Mouse (Mus musculus) heart, embryonic 13.5 days (tissue): Measurements from ENCODE around the gene Dhcr24. TPM values are rescaled to one million over a fixed set of nuclear protein-coding genes. Genes with fewer than 3 reads are reported as not detected.

Experiments used
- ATAC-seq: fragments of 200-750 bp; cut with Nextera tagmentation; 2 replicates; pipeline ENCODE4 v1.8.0; 2017; ENCODE audit warnings: moderate TSS enrichment; ENCODE audit not compliant: insufficient number of reproducible peaks, low FRiP score, low TSS enrichment; ENCODE audit errors: extremely low read depth
- H3K27ac ChIP-seq: fragments of 300-500 bp; sonication (generic); replicated peaks from 2 replicates; pipeline ENCODE4 v1.5.1; 2015; ENCODE audit warnings: moderate library complexity, mild to moderate bottlenecking, inconsistent platforms
- H3K27me3 ChIP-seq: fragments of 300-500 bp; sonication (generic); replicated peaks from 2 replicates; pipeline ENCODE4 v1.6.1; 2015; ENCODE audit warnings: mild to moderate bottlenecking, inconsistent platforms
- H3K36me3 ChIP-seq: fragments of 300-500 bp; sonication (generic); 2 replicates; pipeline ENCODE4 v1.6.1; 2015; ENCODE audit warnings: mild to moderate bottlenecking, inconsistent platforms
- H3K4me1 ChIP-seq: fragments of 300-500 bp; sonication (generic); 2 replicates; pipeline ENCODE4 v1.6.1; 2015; ENCODE audit warnings: inconsistent platforms
- H3K4me2 ChIP-seq: fragments of 300-500 bp; sonication (generic); 2 replicates; pipeline ENCODE4 v1.6.1; 2015; ENCODE audit warnings: inconsistent platforms, mild to moderate bottlenecking, moderate library complexity
- H3K4me3 ChIP-seq: fragments of 300-500 bp; sonication (generic); 2 replicates; pipeline ENCODE4 v1.5.1; 2015; ENCODE audit warnings: moderate library complexity, mild to moderate bottlenecking, inconsistent platforms
- H3K9ac ChIP-seq: fragments of 300-500 bp; sonication (generic); 2 replicates; pipeline ENCODE4 v1.6.1; 2015; ENCODE audit warnings: inconsistent platforms, mild to moderate bottlenecking, moderate library complexity
- H3K9me3 ChIP-seq: fragments of 300-500 bp; sonication (generic); 2 replicates; pipeline ENCODE4 v1.6.1; 2016; ENCODE audit warnings: inconsistent platforms
- WGBS: fragments of 180-500 bp; shearing (Covaris S2); methylation state at CpG from one replicate; pipeline ENCODE4 v1.1.7; 2015; ENCODE audit warnings: mixed read lengths; 5-methylcytosine and 5-hydroxymethylcytosine counted together
- polyA plus RNA-seq: library from polyadenylated mRNA; unstranded; fragments of >200 nt; fragmentation: Nextera tagmentation; extraction: Ambion mirVana; gene quantifications from 2 replicates; pipeline ENCODE4 v1.2.1, GENCODE M21; 2015

The Dhcr24 gene
- polyA plus RNA-seq, 1 experiment from 2014 or later: 3.5 TPM

GRCm38 (mm10) chr4:106562006-106562405 lies 1.2 kb downstream of the Dhcr24 start:
- H3K27me3 ChIP-seq: no peaks in the 10 kb centered on the region
- H3K9me3 ChIP-seq: no peaks in the 10 kb centered on the region
- H3K4me1 ChIP-seq: peaks cover 31% of the 10 kb centered on the region
- H3K4me2 ChIP-seq: peak overlapping the region; percentile 97
- no peak for ATAC-seq
- peak overlapping the region; percentile 87 for H3K4me3 ChIP-seq
- H3K9ac ChIP-seq: peak overlapping the region; percentile 88
- H3K36me3 ChIP-seq: peaks cover 29% of the 10 kb centered on the region
- H3K27ac ChIP-seq: no peak overlapping the region
- whole genome bisulfite sequencing: 22% methylated on average over 6 of the region's 6 CpGs

GRCm38 (mm10) chr4:106562837-106563790 lies 2.3 kb downstream of the Dhcr24 start:
- ATAC-seq: no peak

GRCm38 (mm10) chr4:106564161-106564560 lies 3.3 kb downstream of the Dhcr24 start:
- peaks cover 31% of the 10 kb centered on the region for H3K4me1 ChIP-seq
- peak overlapping the region; percentile 6; the same call in 1 of the 2 replicates for H3K9ac ChIP-seq
- H3K4me2 ChIP-seq: no peak overlapping the region
- H3K27ac ChIP-seq: no peak overlapping the region
- no peaks in the 10 kb centered on the region for H3K27me3 ChIP-seq
- no peak for ATAC-seq
- H3K4me3 ChIP-seq: no peak overlapping the region
- WGBS: 87% methylated on average over 11 of the region's 11 CpGs
- H3K9me3 ChIP-seq: no peaks in the 10 kb centered on the region; the same call in 1 of the 2 replicates
- H3K36me3 ChIP-seq: peaks cover 47% of the 10 kb centered on the region

More at GRCm38 (mm10) chr4:106562837-106563790, 2.3 kb downstream of the Dhcr24 start:
- peaks cover 40% of the 10 kb centered on the region for H3K36me3 ChIP-seq
- no peak overlapping the region for H3K27ac ChIP-seq
- no peaks in the 10 kb centered on the region for H3K27me3 ChIP-seq
- peak overlapping the region; percentile 88 for H3K9ac ChIP-seq
- WGBS: 54% methylated on average over 9 of the region's 9 CpGs
- H3K4me3 ChIP-seq: peak overlapping the region; percentile 87
- no peaks in the 10 kb centered on the region; the same call in 1 of the 2 replicates for H3K9me3 ChIP-seq
- peaks cover 31% of the 10 kb centered on the region for H3K4me1 ChIP-seq
- peak overlapping the region; percentile 97 for H3K4me2 ChIP-seq

- no peak overlapping the region for H3K9ac ChIP-seq
- WGBS: 87% methylated on average over 4 of the region's 4 CpGs
- peaks cover 90% of the 10 kb centered on the region for H3K36me3 ChIP-seq
- H3K27ac ChIP-seq: no peak overlapping the region
- H3K27me3 ChIP-seq: no peaks in the 10 kb centered on the region
- H3K4me3 ChIP-seq: no peak overlapping the region
- H3K4me2 ChIP-seq: no peak overlapping the region
- H3K4me1 ChIP-seq: peaks cover under 1% of the 10 kb centered on the region
- no peaks in the 10 kb centered on the region; the same call in 1 of the 2 replicates for H3K9me3 ChIP-seq
- ATAC-seq: no peak
Observed at GRCm38 (mm10) chr4:106569680-106570079, 8.8 kb downstream of the Dhcr24 start.

GRCm38 (mm10) chr4:106571081-106571724 lies 10.4 kb downstream of the Dhcr24 start:
- Histone ChIP-seq H3K27ac (no peak overlapping the region), H3K4me1 (peaks cover 12% of the 10 kb centered on the region), H3K36me3 (peaks cover 90% of the 10 kb centered on the region), H3K9me3 (no peaks in the 10 kb centered on the region; the same call in 1 of the 2 replicates), H3K27me3 (no peaks in the 10 kb centered on the region), H3K9ac (no peak overlapping the region), H3K4me2 (no peak overlapping the region), H3K4me3 (no peak overlapping the region)
- ATAC-seq: no peak
- 78% methylated on average over 11 of the region's 11 CpGs for WGBS

- H3K4me3 ChIP-seq: no peak overlapping the region
- 78% methylated on average over 8 of the region's 8 CpGs for WGBS
Observed at GRCm38 (mm10) chr4:106575022-106575421, 14.2 kb downstream of the Dhcr24 start.

GRCm38 (mm10) chr4:106577511-106577910 lies 16.7 kb downstream of the Dhcr24 start:
- no peak overlapping the region for H3K27ac ChIP-seq
- H3K9me3 ChIP-seq: no peaks in the 10 kb centered on the region
- peaks cover 43% of the 10 kb centered on the region for H3K4me1 ChIP-seq
- no peak overlapping the region for H3K4me2 ChIP-seq
- no peaks in the 10 kb centered on the region for H3K27me3 ChIP-seq
- no peak overlapping the region for H3K9ac ChIP-seq
- WGBS: 74% methylated on average over 7 of the region's 7 CpGs
- ATAC-seq: no peak
- H3K4me3 ChIP-seq: no peak overlapping the region
- peaks cover 80% of the 10 kb centered on the region for H3K36me3 ChIP-seq

More at GRCm38 (mm10) chr4:106575022-106575421, 14.2 kb downstream of the Dhcr24 start:
- Histone ChIP-seq H3K27me3 (no peaks in the 10 kb centered on the region), H3K9ac (no peak overlapping the region), H3K4me1 (peaks cover 19% of the 10 kb centered on the region), H3K9me3 (no peaks in the 10 kb centered on the region), H3K27ac (no peak overlapping the region), H3K36me3 (peaks cover 90% of the 10 kb centered on the region), H3K4me2 (no peak overlapping the region)
- ATAC-seq: no peak

- Histone ChIP-seq H3K9ac (peak overlapping the region; percentile 51; the same call in 1 of the 2 replicates), H3K27me3 (no peaks in the 10 kb centered on the region), H3K4me3 (peak overlapping the region; percentile 10; the same call in 1 of the 2 replicates), H3K36me3 (peaks cover 80% of the 10 kb centered on the region), H3K4me1 (peaks cover 37% of the 10 kb centered on the region), H3K27ac (peak overlapping the region; percentile 78), H3K4me2 (peak overlapping the region; percentile 58), H3K9me3 (no peaks in the 10 kb centered on the region)
- WGBS: 29% methylated on average over 14 of the region's 14 CpGs
- peak; percentile 31; the same call in 1 of the 2 replicates for ATAC-seq
Observed at GRCm38 (mm10) chr4:106581176-106581864, 20.5 kb downstream of the Dhcr24 start.

- no peak for ATAC-seq
- peak overlapping the region; percentile 10; the same call in 1 of the 2 replicates for H3K4me3 ChIP-seq
- H3K4me2 ChIP-seq: peak overlapping the region; percentile 58
Observed at GRCm38 (mm10) chr4:106581865-106582204, 21.0 kb downstream of the Dhcr24 start.

GRCm38 (mm10) chr4:106582428-106583153 lies 21.8 kb downstream of the Dhcr24 start:
- peak overlapping the region; percentile 78; the same call in 1 of the 2 replicates for H3K27ac ChIP-seq
- H3K4me1 ChIP-seq: peaks cover 35% of the 10 kb centered on the region
- 61% methylated on average over 12 of the region's 12 CpGs for WGBS
- peaks cover 81% of the 10 kb centered on the region for H3K36me3 ChIP-seq
- peak; percentile 33; the same call in 1 of the 2 replicates for ATAC-seq
- H3K4me2 ChIP-seq: peak overlapping the region; percentile 58
- H3K9ac ChIP-seq: no peak overlapping the region
- no peaks in the 10 kb centered on the region for H3K27me3 ChIP-seq
- no peaks in the 10 kb centered on the region for H3K9me3 ChIP-seq
- no peak overlapping the region for H3K4me3 ChIP-seq

More at GRCm38 (mm10) chr4:106581865-106582204, 21.0 kb downstream of the Dhcr24 start:
- peaks cover 35% of the 10 kb centered on the region for H3K4me1 ChIP-seq
- no peak overlapping the region; the same call in 1 of the 2 replicates for H3K9ac ChIP-seq
- 33% methylated on average over 15 of the region's 15 CpGs for WGBS
- H3K27me3 ChIP-seq: no peaks in the 10 kb centered on the region
- peak overlapping the region; percentile 78 for H3K27ac ChIP-seq
- H3K9me3 ChIP-seq: no peaks in the 10 kb centered on the region
- H3K36me3 ChIP-seq: peaks cover 80% of the 10 kb centered on the region
